Mouse (Mus musculus): ENCODE measurements around the gene Atxn7l3b. TPM values are rescaled to one million over a fixed set of nuclear protein-coding genes. Genes with fewer than 3 reads are reported as not detected.
"Not testable (repeated sequence)": the region's sequence is repeated elsewhere in the genome, so short reads cannot be mapped to it uniquely, and the experiment has no call there.

Atxn7l3b gene
- polyA plus RNA-seq (2014; fragmentation: Nextera tagmentation; extraction: Ambion mirVana) = 101 and 109 TPM in 2 replicates

DNA sequence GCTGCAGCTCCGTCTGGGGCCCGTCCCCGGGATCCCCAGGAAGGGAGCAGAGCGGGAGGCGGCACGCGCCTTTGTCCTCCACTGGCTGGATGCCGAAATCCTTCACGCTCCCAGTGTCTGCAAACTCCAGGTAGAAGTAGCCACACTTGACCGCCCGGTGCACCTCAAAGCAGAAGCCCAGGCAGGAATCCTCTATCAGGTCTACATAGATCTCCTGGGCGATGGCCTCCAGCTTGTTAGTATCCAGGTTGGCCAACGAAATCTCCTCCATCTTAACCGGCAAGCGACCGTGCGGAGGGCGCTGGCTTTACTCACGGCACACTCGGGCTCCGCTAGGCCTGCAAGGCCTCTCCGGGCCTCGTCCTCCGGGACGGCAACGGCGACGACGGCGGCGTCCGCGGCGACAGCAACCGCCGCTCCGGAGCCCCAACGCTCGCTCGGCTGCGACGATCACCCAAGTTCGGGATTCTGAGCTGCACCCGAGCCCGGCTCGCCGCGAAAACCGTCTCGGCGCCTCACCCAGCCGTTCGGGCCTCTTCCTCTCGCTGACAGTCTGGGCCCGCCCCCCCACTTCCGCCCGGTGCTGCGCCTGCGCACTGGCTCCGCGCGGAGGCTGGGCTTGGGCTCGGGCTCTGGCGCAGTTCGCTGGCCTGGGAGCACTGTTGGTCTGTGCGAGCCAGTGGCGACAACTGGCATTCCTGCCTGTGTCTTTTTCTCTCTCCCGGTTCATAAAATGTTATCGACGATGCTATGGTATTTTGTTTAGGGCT lies at the start of gene Atxn7l3b:
Gene Atxn7l3b, minus strand, starts transcription at position 550 of the 770 bp plus-strand sequence.
- H3K27ac ChIP-seq (ENCODE audit: low read depth, low read length) = peak within 1 kb of the TSS; percentile 91
- peak within 1 kb of the TSS; percentile 83 for H3K4me2 ChIP-seq
- H3K9ac ChIP-seq (ENCODE audit: low read depth, low read length) = peak within 1 kb of the TSS; percentile 92
- DNase-seq (ENCODE audit: low spot score) = peak; percentile 94
- WGBS = 2% methylated on average over 70 of the region's 70 CpGs
- H3K27me3 ChIP-seq (replicated peaks; ENCODE audit: control insufficient read depth, insufficient read depth, low read length) = no peaks in the 10 kb centered on the region
- peaks cover 21% of the 10 kb centered on the region for H3K36me3 ChIP-seq (ENCODE audit: control insufficient read depth, insufficient read depth, low read length)
- peak within 1 kb of the TSS; percentile 80 for H3K4me3 ChIP-seq (ENCODE audit: low read depth, low read length)
- ATAC-seq (replicated peaks; ENCODE audit: low FRiP score) = peak; percentile 99
- no peaks in the 10 kb centered on the region for H3K9me3 ChIP-seq (ENCODE audit: control insufficient read depth, low read length)
- peaks cover 18% of the 10 kb centered on the region for H3K4me1 ChIP-seq (replicated peaks; ENCODE audit: control insufficient read depth, insufficient read depth, low read length)

DNA sequence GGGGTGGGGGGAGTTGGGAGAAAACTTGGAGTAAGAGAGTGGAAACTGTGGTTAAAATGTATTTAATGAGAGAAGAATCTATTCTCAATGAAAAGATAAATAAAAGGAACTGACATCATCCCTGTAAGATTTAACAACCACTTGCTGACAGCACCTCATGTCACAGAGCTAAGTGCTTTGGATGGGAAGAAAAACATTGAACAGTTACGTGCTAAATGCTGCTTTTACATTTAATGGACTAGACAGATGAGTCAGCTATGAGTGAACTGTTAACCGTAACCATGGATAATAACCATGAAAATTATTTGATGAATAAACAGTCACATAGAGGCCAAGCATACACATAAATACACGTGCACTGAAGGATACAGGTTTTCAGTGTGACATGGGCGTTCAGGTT lies 48.8 kb upstream of the Atxn7l3b start:
- H3K4me2 ChIP-seq = no peak overlapping the region
- H3K27ac ChIP-seq (ENCODE audit: low read depth, low read length) = no peak overlapping the region
- H3K4me1 ChIP-seq (replicated peaks; ENCODE audit: control insufficient read depth, insufficient read depth, low read length) = no peaks in the 10 kb centered on the region
- ATAC-seq (replicated peaks; ENCODE audit: low FRiP score) (no peak), DNase-seq (ENCODE audit: low spot score) (no peak)
- H3K9me3 ChIP-seq (ENCODE audit: control insufficient read depth, low read length) = no peaks in the 10 kb centered on the region
- 82% methylated on average over 4 of the region's 4 CpGs for WGBS
- H3K36me3 ChIP-seq (ENCODE audit: control insufficient read depth, insufficient read depth, low read length) = no peaks in the 10 kb centered on the region
- H3K27me3 ChIP-seq (replicated peaks; ENCODE audit: control insufficient read depth, insufficient read depth, low read length) = no peaks in the 10 kb centered on the region
- no peak overlapping the region for H3K4me3 ChIP-seq (ENCODE audit: low read depth, low read length)
- H3K9ac ChIP-seq (ENCODE audit: low read depth, low read length) = no peak overlapping the region

DNA sequence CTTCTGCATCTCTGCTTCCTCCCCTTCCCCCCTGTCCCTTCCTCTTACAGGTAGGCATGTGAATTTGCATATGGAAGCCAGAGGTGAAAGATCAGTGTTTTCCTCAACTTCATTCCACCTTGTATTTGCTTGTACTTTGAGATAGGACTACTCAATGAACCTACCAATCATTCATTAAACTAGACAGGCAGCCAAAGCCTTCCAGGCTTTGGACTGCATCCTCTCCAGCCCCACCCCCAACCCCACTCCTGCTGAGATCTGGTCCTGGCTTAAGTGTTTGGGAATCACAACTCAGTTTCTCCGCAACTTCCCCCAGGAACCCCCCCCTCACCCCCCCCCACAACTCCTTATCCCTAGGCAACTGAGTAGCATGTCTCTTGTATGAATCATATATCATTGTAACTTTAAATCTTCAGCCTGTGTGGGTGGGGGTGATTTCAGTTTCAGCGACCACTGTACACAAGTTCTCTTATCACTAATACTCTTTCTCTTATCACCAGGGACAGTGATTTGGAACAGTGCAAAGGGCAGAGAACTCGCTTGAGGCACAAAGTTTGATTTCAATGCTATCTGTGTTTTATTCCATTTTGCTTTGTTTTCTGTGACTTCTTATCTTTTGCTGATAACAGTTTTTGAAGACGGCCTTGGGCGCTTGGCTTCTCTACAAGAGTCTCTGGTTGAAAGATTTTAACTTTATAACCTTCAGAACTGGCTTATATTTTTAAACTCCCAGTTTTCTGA lies 44.7 kb upstream of the Atxn7l3b start:
- WGBS = 20% methylated on average over 5 of the region's 5 CpGs

DNA sequence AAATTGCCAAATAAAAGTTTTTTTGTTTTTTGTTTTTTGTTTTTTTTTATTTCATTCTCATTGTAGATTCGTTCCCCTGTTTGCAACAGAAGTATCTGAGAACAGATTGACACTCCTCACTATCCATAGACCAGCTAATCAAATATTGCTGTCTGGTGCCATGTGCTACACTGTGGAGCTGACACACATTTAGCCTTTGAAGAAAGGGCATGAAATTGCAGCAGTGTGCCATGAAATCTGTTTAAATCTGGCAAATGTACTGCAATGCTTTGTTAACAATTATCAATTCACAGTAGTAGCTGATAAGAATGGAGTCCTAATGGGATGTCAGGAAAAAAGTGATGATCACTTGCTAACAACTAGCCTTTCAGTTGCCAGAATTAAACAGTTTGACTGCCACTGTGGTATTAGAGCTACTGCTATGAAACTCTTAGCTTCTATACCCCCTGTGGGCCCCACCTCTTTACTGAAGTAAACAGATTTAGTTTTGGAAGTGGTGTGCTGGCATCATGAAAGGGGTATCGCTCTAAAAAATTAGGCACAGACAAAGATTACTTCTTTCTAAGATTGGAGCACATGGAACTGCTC lies 41.3 kb upstream of the Atxn7l3b start:
- DNase-seq (ENCODE audit: low spot score) (no peak), ATAC-seq (replicated peaks; ENCODE audit: low FRiP score) (no peak)
- no peaks in the 10 kb centered on the region for H3K27me3 ChIP-seq (replicated peaks; ENCODE audit: control insufficient read depth, insufficient read depth, low read length)
- H3K27ac ChIP-seq (ENCODE audit: low read depth, low read length) = no peak overlapping the region
- WGBS = 75% methylated on average over 2 of the region's 2 CpGs
- H3K4me1 ChIP-seq (replicated peaks; ENCODE audit: control insufficient read depth, insufficient read depth, low read length) = no peaks in the 10 kb centered on the region
- H3K9ac ChIP-seq (ENCODE audit: low read depth, low read length) = no peak overlapping the region
- no peak overlapping the region for H3K4me3 ChIP-seq (ENCODE audit: low read depth, low read length)
- no peaks in the 10 kb centered on the region for H3K36me3 ChIP-seq (ENCODE audit: control insufficient read depth, insufficient read depth, low read length)
- no peaks in the 10 kb centered on the region for H3K9me3 ChIP-seq (ENCODE audit: control insufficient read depth, low read length)
- no peak overlapping the region for H3K4me2 ChIP-seq

More for the DNA sequence above, 44.7 kb upstream of the Atxn7l3b start:
- Histone ChIP-seq H3K27me3 (replicated peaks; ENCODE audit: control insufficient read depth, insufficient read depth, low read length) (no peaks in the 10 kb centered on the region), H3K4me3 (ENCODE audit: low read depth, low read length) (no peak overlapping the region), H3K9ac (ENCODE audit: low read depth, low read length) (no peak overlapping the region), H3K36me3 (ENCODE audit: control insufficient read depth, insufficient read depth, low read length) (no peaks in the 10 kb centered on the region), H3K9me3 (ENCODE audit: control insufficient read depth, low read length) (no peaks in the 10 kb centered on the region), H3K27ac (ENCODE audit: low read depth, low read length) (no peak overlapping the region; the same call in 1 of the 2 replicates), H3K4me1 (replicated peaks; ENCODE audit: control insufficient read depth, insufficient read depth, low read length) (no peaks in the 10 kb centered on the region), H3K4me2 (no peak overlapping the region)
- DNase-seq (ENCODE audit: low spot score) = no peak
- ATAC-seq (replicated peaks; ENCODE audit: low FRiP score) = peak; percentile 75

DNA sequence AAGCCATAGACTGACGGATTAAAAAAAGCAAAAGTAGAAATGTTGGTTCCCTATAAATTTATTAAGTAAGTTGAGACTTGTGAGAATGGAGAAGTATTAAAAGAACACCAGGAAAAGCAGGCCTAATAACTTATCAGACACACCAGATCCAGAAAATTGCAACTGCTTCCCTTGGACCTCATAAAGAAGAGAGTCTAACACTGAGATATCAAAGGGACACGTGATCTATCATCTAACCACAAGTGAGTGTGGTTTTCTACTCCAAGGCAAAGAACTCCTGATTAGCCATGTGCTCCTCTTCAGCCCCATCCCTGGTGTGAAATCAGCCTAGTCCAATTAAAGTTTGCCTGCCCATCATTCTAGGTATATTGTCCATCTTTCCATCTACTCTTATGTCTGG lies 38.8 kb upstream of the Atxn7l3b start:
- DNase-seq (ENCODE audit: low spot score) = no peak
- H3K9ac ChIP-seq (ENCODE audit: low read depth, low read length) = no peak overlapping the region
- H3K36me3 ChIP-seq (ENCODE audit: control insufficient read depth, insufficient read depth, low read length) = no peaks in the 10 kb centered on the region
- H3K4me1 ChIP-seq (replicated peaks; ENCODE audit: control insufficient read depth, insufficient read depth, low read length) = no peaks in the 10 kb centered on the region
- H3K9me3 ChIP-seq (ENCODE audit: control insufficient read depth, low read length) = no peaks in the 10 kb centered on the region
- peak; percentile 51; the same call in 1 of the 2 replicates for ATAC-seq (replicated peaks; ENCODE audit: low FRiP score)
- 49% methylated on average over 2 of the region's 2 CpGs for WGBS
- no peak overlapping the region for H3K4me3 ChIP-seq (ENCODE audit: low read depth, low read length)
- H3K27me3 ChIP-seq (replicated peaks; ENCODE audit: control insufficient read depth, insufficient read depth, low read length) = no peaks in the 10 kb centered on the region
- no peak overlapping the region for H3K4me2 ChIP-seq
- H3K27ac ChIP-seq (ENCODE audit: low read depth, low read length) = no peak overlapping the region

DNA sequence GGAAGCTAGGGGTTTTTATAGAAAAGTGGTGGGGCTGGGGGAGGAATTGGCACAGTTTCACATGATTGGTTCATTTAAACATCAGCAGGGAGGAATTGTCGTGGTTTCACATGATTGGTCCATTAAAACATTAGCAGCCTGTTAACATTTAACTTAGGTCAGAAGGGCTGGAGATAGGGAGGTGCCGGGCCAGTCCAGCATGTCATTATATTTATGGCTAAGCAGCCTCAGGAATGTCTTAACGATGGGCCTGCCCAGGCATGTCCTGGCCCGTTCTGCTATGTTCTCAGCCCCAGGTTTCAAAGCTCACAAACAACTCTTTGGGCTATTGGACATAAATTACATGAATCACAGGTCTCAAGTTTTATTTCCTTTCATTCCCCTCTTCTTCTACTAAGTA lies 33.4 kb upstream of the Atxn7l3b start:
- not testable (repeated sequence) for H3K4me2 ChIP-seq; H3K9ac ChIP-seq (ENCODE audit: low read depth, low read length); H3K27ac ChIP-seq (ENCODE audit: low read depth, low read length); H3K27me3 ChIP-seq (replicated peaks; ENCODE audit: control insufficient read depth, insufficient read depth, low read length); H3K4me3 ChIP-seq (ENCODE audit: low read depth, low read length); DNase-seq (ENCODE audit: low spot score); H3K36me3 ChIP-seq (ENCODE audit: control insufficient read depth, insufficient read depth, low read length); H3K4me1 ChIP-seq (replicated peaks; ENCODE audit: control insufficient read depth, insufficient read depth, low read length); H3K9me3 ChIP-seq (ENCODE audit: control insufficient read depth, low read length); ATAC-seq (replicated peaks; ENCODE audit: low FRiP score)
- 44% methylated on average over 4 of the region's 4 CpGs for whole genome bisulfite sequencing

DNA sequence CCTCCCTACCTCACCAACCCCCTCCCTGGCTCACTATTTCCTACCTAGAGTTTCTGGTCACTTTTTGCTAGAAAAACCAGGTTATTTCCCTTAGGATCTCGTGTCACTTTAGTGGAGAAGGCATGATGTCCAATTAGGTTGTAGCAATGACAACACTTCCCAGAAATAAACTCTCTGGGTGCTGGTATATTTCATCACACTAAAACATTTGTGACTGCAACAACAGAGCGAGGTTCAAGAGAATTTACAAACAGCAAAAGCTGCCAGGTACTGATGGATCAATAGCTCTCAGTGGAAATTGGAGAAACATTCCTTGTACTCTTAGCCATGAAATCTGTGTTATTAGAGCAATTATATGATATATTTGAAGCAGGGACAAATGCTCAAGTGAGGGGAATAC lies 25.3 kb upstream of the Atxn7l3b start:
- no peak overlapping the region for H3K4me2 ChIP-seq
- H3K4me1 ChIP-seq (replicated peaks; ENCODE audit: control insufficient read depth, insufficient read depth, low read length) = no peaks in the 10 kb centered on the region
- no peak overlapping the region for H3K27ac ChIP-seq (ENCODE audit: low read depth, low read length)
- H3K9me3 ChIP-seq (ENCODE audit: control insufficient read depth, low read length) = no peaks in the 10 kb centered on the region
- no peaks in the 10 kb centered on the region for H3K36me3 ChIP-seq (ENCODE audit: control insufficient read depth, insufficient read depth, low read length)
- H3K4me3 ChIP-seq (ENCODE audit: low read depth, low read length) = no peak overlapping the region
- ATAC-seq (replicated peaks; ENCODE audit: low FRiP score) (no peak), DNase-seq (ENCODE audit: low spot score) (no peak)
- WGBS = 58% methylated on average over 2 of the region's 2 CpGs
- H3K9ac ChIP-seq (ENCODE audit: low read depth, low read length) = no peak overlapping the region
- H3K27me3 ChIP-seq (replicated peaks; ENCODE audit: control insufficient read depth, insufficient read depth, low read length) = no peaks in the 10 kb centered on the region

DNA sequence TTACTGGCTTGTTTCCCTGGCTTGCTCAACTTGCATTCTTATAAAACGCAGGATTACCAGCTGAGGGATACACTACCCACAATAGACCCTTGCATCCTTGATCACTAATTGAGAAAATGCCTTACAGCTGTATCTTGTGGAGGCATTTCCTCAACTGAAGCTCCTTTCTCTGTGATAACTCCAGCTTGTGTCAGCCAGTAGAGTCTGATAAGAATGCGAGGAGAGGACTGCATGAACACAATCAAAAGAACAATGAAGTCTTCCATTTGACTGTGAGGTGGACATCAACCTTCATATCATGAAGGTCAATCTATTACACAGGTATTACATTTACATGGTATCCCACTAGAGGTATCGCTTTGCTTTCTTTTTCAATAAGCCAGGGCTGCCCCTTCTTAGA lies 19.7 kb upstream of the Atxn7l3b start:
- H3K9me3 ChIP-seq (ENCODE audit: control insufficient read depth, low read length) = no peaks in the 10 kb centered on the region
- DNase-seq (ENCODE audit: low spot score) (no peak), ATAC-seq (replicated peaks; ENCODE audit: low FRiP score) (no peak)
- H3K4me1 ChIP-seq (replicated peaks; ENCODE audit: control insufficient read depth, insufficient read depth, low read length) = no peaks in the 10 kb centered on the region
- no peak overlapping the region for H3K9ac ChIP-seq (ENCODE audit: low read depth, low read length)
- H3K36me3 ChIP-seq (ENCODE audit: control insufficient read depth, insufficient read depth, low read length) = no peaks in the 10 kb centered on the region
- H3K4me3 ChIP-seq (ENCODE audit: low read depth, low read length) = no peak overlapping the region
- H3K27ac ChIP-seq (ENCODE audit: low read depth, low read length) = no peak overlapping the region
- WGBS = 71% methylated on average over 3 of the region's 3 CpGs
- H3K4me2 ChIP-seq = no peak overlapping the region
- no peaks in the 10 kb centered on the region for H3K27me3 ChIP-seq (replicated peaks; ENCODE audit: control insufficient read depth, insufficient read depth, low read length)
